Mouse (Mus musculus) megakaryocyte, embryonic 14.5 days (primary cell): ENCODE data around the gene Olfr525. TPM values are rescaled to one million over a fixed set of nuclear protein-coding genes. Genes with fewer than 3 reads are reported as not detected.

Experiments used
- H3K27me3 ChIP-seq: replicated peaks from 2 replicates; pipeline ENCODE3; 2012; ENCODE audit warnings: inconsistent platforms
- H3K36me3 ChIP-seq: replicated peaks from 2 replicates; pipeline ENCODE3; 2012; ENCODE audit warnings: low read length, inconsistent platforms, mixed read lengths
- H3K4me1 ChIP-seq: 2 replicates; pipeline ENCODE4 v1.6.1; 2012; ENCODE audit warnings: inconsistent platforms
- H3K4me3 ChIP-seq: replicated peaks from 2 replicates; pipeline ENCODE3; 2012; ENCODE audit warnings: moderate library complexity, mild to moderate bottlenecking, inconsistent platforms
- H3K9me3 ChIP-seq: 2 replicates; pipeline ENCODE4 v1.6.1; 2012; ENCODE audit warnings: inconsistent platforms
- FLI1 ChIP-seq: IDR thresholded peaks from 2 replicates; pipeline ENCODE4 v1.6.1; 2012; ENCODE audit warnings: low read length, inconsistent platforms, mixed read lengths
- GATA1 ChIP-seq: IDR thresholded peaks from 3 replicates; pipeline ENCODE4 v1.6.1; 2012; ENCODE audit warnings: mixed read lengths, low read length, inconsistent platforms, borderline replicate concordance
- polyA plus RNA-seq: library from polyadenylated mRNA; stranded (reverse); fragments of >175 nt; gene quantifications from 2 replicates; pipeline ENCODE4 v1.2.3, GENCODE M21; 2012; ENCODE audit warnings: low replicate concordance; ENCODE audit not compliant: insufficient read depth

The Olfr525 gene
- polyA plus RNA-seq, 1 experiment = not detected

DNA sequence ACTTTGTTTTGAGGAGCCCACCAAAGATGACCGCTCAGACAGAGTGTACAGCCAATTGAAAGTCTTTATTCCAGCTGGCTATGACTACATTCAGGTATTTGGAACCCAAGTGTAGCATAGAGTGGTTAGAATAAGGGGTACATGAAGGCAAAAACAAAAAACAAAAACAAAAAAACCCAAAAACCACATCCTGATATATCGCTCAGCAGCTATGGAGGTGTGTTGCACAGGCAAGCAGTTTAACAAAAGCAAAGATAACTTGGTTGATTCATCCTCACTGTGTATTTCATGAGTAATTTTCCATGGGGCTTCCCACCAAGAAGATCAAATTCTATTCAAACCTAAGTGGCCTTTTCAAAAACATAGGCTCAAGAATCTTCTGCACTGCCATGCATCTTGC is 56.3 kb downstream of the Olfr525 start:
- Histone ChIP-seq H3K36me3 (no peaks in the 10 kb centered on the region), H3K9me3 (no peaks in the 10 kb centered on the region), H3K4me3 (no peak overlapping the region), H3K4me1 (no peaks in the 10 kb centered on the region), H3K27me3 (no peaks in the 10 kb centered on the region)
- TF ChIP-seq FLI1 (no peak), GATA1 (no peak)

Other genes starting within 250 kb of the Olfr525 start
- 0.22 and 5.4 TPM in 2 replicates for gene Caly, start 238.3 kb upstream of the Olfr525 start, polyA plus RNA-seq
- not detected in 2 replicates for gene Prap1, start 227.5 kb upstream of the Olfr525 start, polyA plus RNA-seq
- gene Fuom, start 218.4 kb upstream of the Olfr525 start, polyA plus RNA-seq = 6.5 and 31.6 TPM in 2 replicates
- gene Paox, start 205.1 kb upstream of the Olfr525 start, polyA plus RNA-seq = 2.9 and 4.3 TPM in 2 replicates
- 5.5 TPM in 1 of 2 replicates, not detected in the other for gene Echs1, start 204.4 kb upstream of the Olfr525 start, polyA plus RNA-seq
- gene Mtg1, start 183.3 kb upstream of the Olfr525 start, polyA plus RNA-seq = 6.6 TPM in 1 of 2 replicates, not detected in the other
- not detected in 2 replicates for gene Sprn, start 166.0 kb upstream of the Olfr525 start, polyA plus RNA-seq
- not detected in 2 replicates for gene Olfr522, start 156.1 kb upstream of the Olfr525 start, polyA plus RNA-seq
- gene Olfr523, start 147.6 kb upstream of the Olfr525 start, polyA plus RNA-seq = not detected in 2 replicates
- gene Olfr524, start 114.9 kb upstream of the Olfr525 start, polyA plus RNA-seq = not detected in 2 replicates
- 0.15 TPM in 1 of 2 replicates, not detected in the other for gene Cd163l1, start 102.6 kb upstream of the Olfr525 start, polyA plus RNA-seq
- gene 5830411N06Rik, start 73.6 kb upstream of the Olfr525 start, polyA plus RNA-seq = not detected in 2 replicates
- 0.71 TPM in 1 of 2 replicates, not detected in the other for gene Olfr527, start 13.2 kb downstream of the Olfr525 start, polyA plus RNA-seq
- gene Olfr60, start 40.8 kb downstream of the Olfr525 start, polyA plus RNA-seq = not detected in 2 replicates
- gene Olfr530, start 55.5 kb downstream of the Olfr525 start, polyA plus RNA-seq = not detected in 2 replicates
- not detected in 2 replicates for gene Olfr531, start 82.1 kb downstream of the Olfr525 start, polyA plus RNA-seq
- gene Olfr532, start 100.8 kb downstream of the Olfr525 start, polyA plus RNA-seq = not detected in 2 replicates
- gene Olfr533, start 142.5 kb downstream of the Olfr525 start, polyA plus RNA-seq = not detected in 2 replicates
- gene Olfr535, start 163.4 kb downstream of the Olfr525 start, polyA plus RNA-seq = not detected in 2 replicates
- gene Olfr536, start 186.5 kb downstream of the Olfr525 start, polyA plus RNA-seq = not detected in 2 replicates
- gene Olfr538, start 247.0 kb downstream of the Olfr525 start, polyA plus RNA-seq = not detected in 2 replicates